ENCODE assay signal across 21 mouse cellular contexts in genomic region chr8:33015861-33016260, GRCm38 (mm10).
A peak's percentile ranks its signal among the peaks of the same experiment; 100 is the strongest.
DNase-seq lines count a peak whose midpoint lies in the region; ATAC-seq and TF ChIP-seq lines count a peak whose summit lies in the region.
"Had no signal": no experiment of that assay in that cellular context is flagged by ENCODE, and none has a peak within 500 bp of the region (broad histone marks: within the 10 kb centered on the region; RNA-seq: fewer than 3 reads in every experiment).

No protein-coding gene starts in this region.

- no peak overlapping the region for H3K4me3 ChIP-seq in hindbrain, embryonic 14.5 days (replicated peaks; ENCODE audit: low read length)
- H3K4me3 ChIP-seq in hindbrain, embryonic 13.5 days: no peak overlapping the region
- H3K4me3 ChIP-seq in lung, postnatal 0 days (ENCODE audit: low read depth, low read length): no peak overlapping the region
- H3K4me3 ChIP-seq: embryonic facial prominence, embryonic 15.5 days; forebrain, embryonic 10.5 days; heart, embryonic 12.5 days; hindbrain, embryonic 15.5 days; limb, embryonic 10.5 days; neural tube, embryonic 12.5 days had no signal

- H3K36me3 ChIP-seq in hindbrain, embryonic 14.5 days (replicated peaks; ENCODE audit: control insufficient read depth, insufficient read depth): no peaks in the 10 kb centered on the region
- H3K36me3 ChIP-seq in hindbrain, embryonic 13.5 days: no peaks in the 10 kb centered on the region
- no peaks in the 10 kb centered on the region for H3K36me3 ChIP-seq in lung, postnatal 0 days (ENCODE audit: insufficient read depth, low read length)
- H3K36me3 ChIP-seq: embryonic facial prominence, embryonic 15.5 days; forebrain, embryonic 10.5 days; heart, embryonic 12.5 days; hindbrain, embryonic 15.5 days; limb, embryonic 10.5 days; neural tube, embryonic 12.5 days had no signal

- DNase-seq in adrenal gland, adult 2 months: peak; percentile 11
- no peak for DNase-seq in adrenal gland, postnatal 25 days
- DNase-seq in hindbrain, embryonic 14.5 days (ENCODE audit: low spot score): peak; percentile 32
- no peak for DNase-seq in lung, postnatal 0 days (ENCODE audit: low spot score)
- no peak for DNase-seq in lung, postnatal 14 days
- DNase-seq in brain, embryonic 14.5 days (ENCODE audit: low read depth): peak; percentile 23
- DNase-seq in gastrocnemius, postnatal 36 days: no peak
- DNase-seq: cerebellum, postnatal 36 days; heart, adult 11 months; heart, postnatal 14 days; kidney, adult 11 months; lung, adult 2 months; lung, postnatal 4 days; thymus, adult 18-20 months had no signal

- H3K4me2 ChIP-seq in hindbrain, embryonic 14.5 days (replicated peaks): no peak overlapping the region
- no peak overlapping the region for H3K4me2 ChIP-seq in hindbrain, embryonic 13.5 days
- H3K4me2 ChIP-seq in lung, postnatal 0 days (replicated peaks; ENCODE audit: low read depth, low read length): no peak overlapping the region
- H3K4me2 ChIP-seq: embryonic facial prominence, embryonic 15.5 days; heart, embryonic 12.5 days; hindbrain, embryonic 15.5 days; neural tube, embryonic 12.5 days had no signal

- H3K27ac ChIP-seq in hindbrain, embryonic 14.5 days: no peak overlapping the region
- no peak overlapping the region for H3K27ac ChIP-seq in hindbrain, embryonic 13.5 days
- no peak overlapping the region for H3K27ac ChIP-seq in lung, postnatal 0 days (ENCODE audit: low read length)
- H3K27ac ChIP-seq: embryonic facial prominence, embryonic 15.5 days; forebrain, embryonic 10.5 days; hindbrain, embryonic 15.5 days; limb, embryonic 10.5 days; neural tube, embryonic 12.5 days had no signal

- H3K27me3 ChIP-seq in hindbrain, embryonic 14.5 days (ENCODE audit: control insufficient read depth, insufficient read depth, low read length): no peaks in the 10 kb centered on the region
- no peaks in the 10 kb centered on the region for H3K27me3 ChIP-seq in hindbrain, embryonic 13.5 days
- H3K27me3 ChIP-seq in lung, postnatal 0 days (replicated peaks; ENCODE audit: insufficient read depth, low read length): no peaks in the 10 kb centered on the region
- H3K27me3 ChIP-seq: embryonic facial prominence, embryonic 15.5 days; heart, embryonic 12.5 days; hindbrain, embryonic 15.5 days; neural tube, embryonic 12.5 days had no signal

- intact Hi-C loops in gastrocnemius, postnatal 36 days (cut with DNase I): no loop called here

- ATAC-seq in hindbrain, embryonic 14.5 days (ENCODE audit: low FRiP score): no peak
- ATAC-seq in hindbrain, embryonic 13.5 days (ENCODE audit: low FRiP score): no peak
- no peak for ATAC-seq in lung, postnatal 0 days

- 0 out of 2 replicates have a peak, but pooled peaks have one; percentile 8 for TF ChIP-seq CTCF in lung, postnatal 0 days (IDR thresholded peaks at IDR 0.05)
- TF ChIP-seq CTCF in brain, embryonic 14.5 days (IDR thresholded peaks at IDR 0.05; ENCODE audit: borderline replicate concordance, extremely low read depth, insufficient read depth, insufficient read length): peak; percentile 15; the same call in 1 of the 2 replicates

- no peak overlapping the region for H3K9ac ChIP-seq in hindbrain, embryonic 14.5 days
- H3K9ac ChIP-seq in hindbrain, embryonic 13.5 days: no peak overlapping the region
- H3K9ac ChIP-seq in lung, postnatal 0 days (replicated peaks; ENCODE audit: low read depth): no peak overlapping the region
- H3K9ac ChIP-seq: embryonic facial prominence, embryonic 15.5 days; heart, embryonic 12.5 days; hindbrain, embryonic 15.5 days; neural tube, embryonic 12.5 days had no signal

- no peaks in the 10 kb centered on the region for H3K9me3 ChIP-seq in hindbrain, embryonic 14.5 days (ENCODE audit: control insufficient read depth, low read length)
- no peaks in the 10 kb centered on the region for H3K9me3 ChIP-seq in hindbrain, embryonic 13.5 days
- H3K9me3 ChIP-seq in lung, postnatal 0 days (ENCODE audit: low read length): no peaks in the 10 kb centered on the region
- H3K9me3 ChIP-seq: embryonic facial prominence, embryonic 15.5 days; forebrain, embryonic 10.5 days; heart, embryonic 12.5 days; hindbrain, embryonic 15.5 days; limb, embryonic 10.5 days; neural tube, embryonic 12.5 days had no signal

- no peak for TF ChIP-seq EP300 in lung, postnatal 0 days (IDR thresholded peaks at IDR 0.05)

- WGBS in hindbrain, embryonic 14.5 days: 78% methylated on average over 3 of the region's 3 CpGs
- WGBS in hindbrain, embryonic 13.5 days: 74% methylated on average over 3 of the region's 3 CpGs
- 78% methylated on average over 3 of the region's 3 CpGs for WGBS in lung, postnatal 0 days

- TF ChIP-seq POLR2A in brain, embryonic 14.5 days (IDR thresholded peaks at IDR 0.05; ENCODE audit: borderline replicate concordance, extremely low read depth, insufficient read depth, insufficient read length, poor library complexity, severe bottlenecking): no peak

- no peaks in the 10 kb centered on the region for H3K4me1 ChIP-seq in hindbrain, embryonic 14.5 days (replicated peaks; ENCODE audit: control insufficient read depth, insufficient read depth, low read length)
- H3K4me1 ChIP-seq in hindbrain, embryonic 13.5 days (replicated peaks): no peaks in the 10 kb centered on the region
- H3K4me1 ChIP-seq in lung, postnatal 0 days (ENCODE audit: insufficient read depth, low read depth, low read length): no peaks in the 10 kb centered on the region
- H3K4me1 ChIP-seq: embryonic facial prominence, embryonic 15.5 days; forebrain, embryonic 10.5 days; heart, embryonic 12.5 days; hindbrain, embryonic 15.5 days; limb, embryonic 10.5 days; neural tube, embryonic 12.5 days had no signal

Comparison
In these comparisons a context has a peak if more than half of its experiments do, and no peak if none do; other contexts are left out.
1. DNase-seq: peak in adrenal gland, adult 2 months (single experiment), hindbrain, embryonic 14.5 days (single experiment) and brain, embryonic 14.5 days (single experiment); none in adrenal gland, postnatal 25 days (single experiment), lung, postnatal 0 days (single experiment), lung, postnatal 14 days (single experiment) and gastrocnemius, postnatal 36 days (0 of 2).